Mouse (Mus musculus) B cell, adult 2 months (primary cell): ENCODE results near the gene Rbm42.

Source experiments
- DNase-seq, 2 experiments: peaks; one replicate each; pipeline ENCODE4 v3.0.0; 2022

Rbm42 gene

DNA sequence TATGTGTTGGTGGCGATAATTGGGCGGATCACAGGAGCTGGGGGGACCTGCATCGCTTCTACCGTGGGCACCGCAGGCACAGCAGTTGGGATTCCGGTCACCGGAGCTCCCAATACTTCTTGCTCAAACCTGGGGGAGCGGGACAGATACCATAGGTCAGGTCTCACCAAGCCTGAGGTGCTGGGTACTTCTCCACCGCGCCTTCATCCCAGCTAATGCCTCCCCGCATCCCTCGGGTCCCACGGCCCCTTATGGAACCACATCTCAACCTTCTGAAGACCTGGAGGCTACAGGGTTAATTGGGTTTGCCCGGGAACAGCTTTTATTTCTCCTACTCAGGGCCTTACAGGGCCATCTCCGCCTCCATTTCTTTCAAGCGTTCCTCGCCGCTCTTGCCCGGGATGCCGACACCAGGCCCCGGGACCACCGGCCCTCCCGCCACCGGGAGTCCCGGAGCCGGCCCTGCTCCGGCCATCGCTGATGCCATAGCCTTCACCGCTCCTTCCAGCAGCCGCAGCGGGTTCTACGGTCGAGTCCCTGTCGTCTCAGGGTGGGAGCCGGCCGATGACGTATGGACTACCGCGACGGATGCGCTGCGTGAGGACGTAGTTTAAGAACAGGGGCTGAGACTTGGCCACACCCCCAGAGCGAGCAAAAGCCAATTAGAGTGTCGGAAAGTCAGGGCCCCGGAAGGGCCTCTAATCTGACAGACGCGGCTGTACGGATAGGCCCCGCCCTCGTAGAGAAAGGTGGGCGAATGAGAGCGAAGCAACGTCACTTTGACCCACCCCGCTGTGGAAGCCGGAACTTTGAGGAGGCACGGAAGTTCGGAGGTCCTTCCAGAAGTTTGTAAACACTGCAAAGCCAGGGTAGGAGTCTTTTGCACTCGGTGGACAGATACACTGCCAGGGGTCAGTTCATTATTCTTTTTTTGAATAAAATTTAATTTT, at the start of gene Rbm42:
Rbm42 (minus strand) TSS at position 727 of the 950 bp plus-strand sequence.
- DNase-seq = peak; percentile 96 to 98

- DNase-seq = peak in 1 of 2 experiments; percentile 5
These were observed 48.5 kb upstream of the Rbm42 start, which contains the start of gene 2200002J24Rik for GRCm38 (mm10) chr7:30698589-30698988. TSS of gene 2200002J24Rik (plus strand) at chr7:30698926.

DNA sequence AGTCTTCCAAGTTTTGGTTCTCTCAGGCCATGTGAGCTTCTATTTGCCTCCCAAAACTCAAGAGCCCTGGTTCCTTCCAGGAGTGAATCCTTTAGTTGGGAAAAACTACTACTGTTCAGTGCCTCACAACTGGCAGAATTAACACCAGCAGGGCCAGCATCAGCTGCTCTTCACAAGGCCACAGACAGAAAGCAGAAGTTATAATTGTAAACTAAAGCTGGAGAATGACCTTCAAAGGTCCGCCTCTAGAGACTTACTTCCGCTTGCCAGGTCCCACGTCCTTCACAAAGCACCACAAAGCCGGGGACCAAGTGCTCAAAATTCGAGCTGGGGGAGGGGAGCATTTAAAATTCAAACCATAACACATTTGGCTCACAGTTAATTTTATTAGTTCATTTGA, 48.0 kb upstream of the Rbm42 start:
- peak; percentile 53 to 56 for DNase-seq

DNA sequence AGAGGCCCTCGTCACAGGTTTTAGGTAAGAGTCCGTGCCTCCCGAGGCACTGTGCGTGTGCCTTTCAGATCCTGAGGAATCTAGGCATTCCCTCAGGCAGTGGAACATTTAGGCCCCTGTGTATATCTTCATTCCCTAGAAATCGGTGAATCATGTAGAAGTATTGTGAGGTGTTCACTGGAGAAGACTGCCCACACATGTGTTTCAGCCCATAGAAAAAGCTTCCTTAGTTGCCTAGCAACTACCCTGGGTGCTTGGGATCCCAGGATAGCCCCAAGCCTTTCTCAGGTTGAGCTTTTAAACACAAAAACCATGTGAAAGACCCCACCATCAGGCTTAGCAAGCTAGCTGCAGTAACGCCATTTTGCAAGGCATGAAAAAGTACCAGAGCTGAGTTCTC, 38.2 kb upstream of the Rbm42 start:
- DNase-seq = no peak

DNA sequence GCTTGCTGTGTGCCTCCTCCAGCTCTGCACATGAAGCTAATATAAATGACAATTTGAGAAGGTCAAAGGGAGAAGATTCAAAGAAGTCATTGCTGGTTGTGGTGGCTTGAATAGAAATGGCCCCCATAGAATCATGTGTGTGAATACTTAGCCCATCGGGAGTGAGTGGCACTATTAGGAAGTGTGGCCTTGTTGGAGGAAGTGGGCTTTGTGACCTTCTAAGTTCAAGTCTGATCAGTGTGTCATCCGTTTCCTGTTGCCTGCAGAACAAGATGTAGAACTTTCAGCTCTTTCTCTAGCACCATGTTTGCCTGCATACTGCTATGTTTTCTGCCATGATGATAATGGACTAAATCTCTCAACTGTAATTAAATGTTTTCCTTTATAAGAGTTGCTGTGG, 33.3 kb upstream of the Rbm42 start:
- no peak for DNase-seq

DNA sequence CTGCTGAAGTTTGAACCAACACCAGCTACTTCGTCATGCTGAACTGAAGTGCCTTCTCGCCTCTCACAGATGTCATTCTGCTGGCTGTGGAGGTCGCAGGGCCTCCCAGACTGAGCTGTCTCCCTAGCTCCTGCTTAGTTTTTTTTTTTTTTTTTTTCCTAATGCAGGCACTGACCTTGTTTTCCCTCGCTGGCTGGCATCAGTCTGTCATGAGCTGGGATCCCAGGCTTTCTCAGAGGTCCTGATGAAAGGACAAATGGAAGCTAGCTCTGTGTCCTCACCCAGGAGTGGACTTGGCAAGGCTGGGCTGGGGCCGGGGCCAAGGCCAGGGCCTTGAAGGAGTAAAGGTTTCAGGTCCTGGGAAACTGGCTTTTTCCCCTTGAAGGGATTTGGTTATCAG, 31.8 kb upstream of the Rbm42 start:
- DNase-seq = no peak

DNA sequence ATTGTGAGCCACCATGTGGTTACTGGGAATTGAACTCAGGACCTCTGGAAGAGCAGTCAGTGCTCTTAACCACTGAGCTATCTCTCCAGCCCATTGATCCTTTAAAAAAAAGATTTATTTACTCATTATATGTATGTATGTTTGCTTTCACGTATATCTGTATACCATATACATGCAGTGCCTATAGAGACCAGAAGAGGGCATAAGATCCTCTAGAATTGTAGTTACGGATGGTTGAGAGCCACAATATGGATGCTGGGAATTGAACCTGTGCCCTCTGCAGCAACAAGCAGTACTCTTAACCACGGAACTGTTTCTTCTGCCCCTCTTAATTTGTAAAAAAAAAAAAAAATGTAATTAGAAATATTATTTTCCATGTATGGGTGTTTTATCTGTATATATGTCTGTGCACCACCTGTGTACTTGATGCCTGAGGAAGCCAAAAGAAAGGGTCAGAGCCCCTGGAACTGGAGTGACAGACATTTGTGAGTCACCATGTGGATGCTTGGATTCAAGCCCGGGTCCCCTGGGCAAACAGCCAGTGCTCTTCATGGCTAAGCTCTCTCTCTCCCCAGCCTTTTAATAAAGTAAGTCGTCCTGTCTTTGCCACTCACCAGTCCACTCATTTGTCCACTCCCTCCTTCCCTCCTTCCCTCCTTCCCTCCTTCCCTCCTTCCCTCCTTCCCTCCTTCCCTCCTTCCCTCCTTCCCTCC, 28.3 kb upstream of the Rbm42 start:
- no peak for DNase-seq

GRCm38 (mm10) chr7:30671480-30671879, 21.4 kb upstream of the Rbm42 start, which contains the start of gene Pmis2:
TSS of gene Pmis2 (minus strand) at chr7:30671605.
- DNase-seq = no peak

DNA sequence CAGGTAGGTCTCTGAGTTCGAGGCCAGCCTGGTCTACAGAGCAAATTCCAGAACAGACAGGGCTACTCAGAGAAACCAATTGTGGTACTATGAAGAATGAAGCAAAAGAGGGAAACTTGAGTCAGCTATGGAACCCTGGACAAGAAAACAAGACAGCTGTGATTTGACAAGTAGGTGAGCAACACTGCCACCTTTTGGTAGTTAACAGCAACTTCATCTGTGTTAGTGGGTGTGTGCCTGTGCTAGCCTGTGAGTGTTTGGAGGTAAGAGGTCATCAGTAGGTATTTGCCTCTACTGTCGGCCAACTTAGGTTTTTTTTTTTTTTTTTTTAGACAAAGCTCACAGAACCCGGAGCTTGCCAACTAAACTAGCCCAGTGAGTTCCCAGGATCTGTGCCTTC, 19.1 kb upstream of the Rbm42 start:
- DNase-seq = peak; percentile 24 to 34

GRCm38 (mm10) chr7:30665321-30665720, 15.2 kb upstream of the Rbm42 start:
- peak; percentile 24 to 29 for DNase-seq

DNA sequence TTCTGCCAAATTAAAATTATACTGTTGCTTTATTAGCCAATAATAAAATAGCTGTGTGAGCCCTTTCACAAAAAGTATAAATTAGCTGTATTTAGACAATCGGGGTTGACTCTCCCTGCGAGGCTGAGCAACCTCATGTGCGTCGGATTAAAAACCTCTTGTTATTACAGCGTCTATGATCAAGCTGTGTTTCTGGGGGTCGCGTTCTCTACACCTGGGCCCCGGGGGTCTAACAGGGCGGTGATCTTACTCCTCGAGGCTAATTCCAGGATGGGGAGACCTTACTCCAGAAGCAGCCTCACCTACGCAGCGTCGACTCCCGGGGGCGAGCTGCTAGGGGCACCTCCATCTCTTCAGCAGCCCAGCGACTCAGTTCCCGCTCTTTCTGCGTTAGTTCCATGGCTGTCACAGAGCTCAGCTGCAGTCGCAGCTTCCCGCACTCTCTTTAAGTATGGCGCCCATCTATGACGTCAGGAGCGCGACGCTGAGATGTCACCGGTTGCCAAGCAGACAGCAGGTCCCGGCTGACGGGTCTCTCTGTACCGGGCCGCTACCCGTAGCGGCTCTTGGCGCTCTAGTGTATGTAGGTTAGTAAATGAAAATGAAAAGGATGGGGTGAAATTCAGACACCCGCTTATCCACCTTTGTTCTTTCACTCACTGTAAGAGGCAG, 14.5 kb upstream of the Rbm42 start, which contains the start of gene Haus5:
Haus5 (minus strand) TSS at position 466 of the 672 bp plus-strand sequence.
- peak; percentile 96 to 97 for DNase-seq

DNA sequence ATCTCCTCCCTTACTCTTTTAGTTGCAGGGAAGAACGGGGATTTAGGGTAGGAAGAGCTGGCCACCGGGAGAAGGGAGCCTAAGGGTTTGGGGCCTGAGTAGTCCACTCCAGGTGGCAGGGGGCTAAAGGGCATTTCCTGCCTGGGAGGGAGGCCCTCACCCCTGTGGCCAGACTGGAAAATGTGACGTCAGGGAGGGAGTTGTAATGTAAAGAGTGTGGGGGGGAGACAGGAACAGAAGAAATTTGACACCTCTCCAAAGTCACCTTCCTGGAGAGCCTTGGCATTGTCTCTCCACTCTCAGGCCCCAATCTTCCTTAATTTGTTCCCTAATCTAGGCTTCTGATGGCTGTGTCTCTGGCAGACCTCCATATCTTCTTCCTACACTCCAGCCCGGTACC, 11.0 kb downstream of the Rbm42 start:
- DNase-seq = no peak

DNA sequence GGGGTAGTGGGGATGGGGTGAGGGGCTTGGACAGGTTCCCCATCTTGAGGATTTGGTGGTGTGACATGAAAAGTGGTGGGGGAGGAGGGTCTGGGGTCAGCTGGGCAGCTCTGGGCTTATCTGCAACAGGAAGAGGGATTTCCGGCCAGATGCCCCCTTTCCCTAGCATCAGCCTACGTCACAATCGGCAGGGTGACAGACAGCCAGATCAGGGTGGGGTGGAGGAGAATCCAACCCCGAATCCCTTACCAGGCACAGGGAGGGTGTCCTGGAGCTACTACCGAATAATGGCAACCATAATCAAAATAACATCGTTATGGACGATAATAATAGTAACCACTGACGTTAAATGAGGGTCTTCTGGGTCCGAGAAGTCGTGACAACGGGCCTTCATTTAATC, 13.7 kb downstream of the Rbm42 start:
- DNase-seq = no peak

GRCm38 (mm10) chr7:30635752-30636151, 14.4 kb downstream of the Rbm42 start, which contains the start of gene Etv2:
TSS of gene Etv2 (minus strand) at chr7:30635852.
- no peak for DNase-seq

- peak; percentile 81 to 83 for DNase-seq
These were observed 15.5 kb downstream of the Rbm42 start for GRCm38 (mm10) chr7:30634621-30635020.

- DNase-seq = no peak
These were observed 16.2 kb downstream of the Rbm42 start for GRCm38 (mm10) chr7:30633762-30634412.

- DNase-seq = no peak
These were observed 21.1 kb downstream of the Rbm42 start for GRCm38 (mm10) chr7:30629013-30629412.

GRCm38 (mm10) chr7:30626647-30627046, 23.5 kb downstream of the Rbm42 start:
- no peak for DNase-seq

DNA sequence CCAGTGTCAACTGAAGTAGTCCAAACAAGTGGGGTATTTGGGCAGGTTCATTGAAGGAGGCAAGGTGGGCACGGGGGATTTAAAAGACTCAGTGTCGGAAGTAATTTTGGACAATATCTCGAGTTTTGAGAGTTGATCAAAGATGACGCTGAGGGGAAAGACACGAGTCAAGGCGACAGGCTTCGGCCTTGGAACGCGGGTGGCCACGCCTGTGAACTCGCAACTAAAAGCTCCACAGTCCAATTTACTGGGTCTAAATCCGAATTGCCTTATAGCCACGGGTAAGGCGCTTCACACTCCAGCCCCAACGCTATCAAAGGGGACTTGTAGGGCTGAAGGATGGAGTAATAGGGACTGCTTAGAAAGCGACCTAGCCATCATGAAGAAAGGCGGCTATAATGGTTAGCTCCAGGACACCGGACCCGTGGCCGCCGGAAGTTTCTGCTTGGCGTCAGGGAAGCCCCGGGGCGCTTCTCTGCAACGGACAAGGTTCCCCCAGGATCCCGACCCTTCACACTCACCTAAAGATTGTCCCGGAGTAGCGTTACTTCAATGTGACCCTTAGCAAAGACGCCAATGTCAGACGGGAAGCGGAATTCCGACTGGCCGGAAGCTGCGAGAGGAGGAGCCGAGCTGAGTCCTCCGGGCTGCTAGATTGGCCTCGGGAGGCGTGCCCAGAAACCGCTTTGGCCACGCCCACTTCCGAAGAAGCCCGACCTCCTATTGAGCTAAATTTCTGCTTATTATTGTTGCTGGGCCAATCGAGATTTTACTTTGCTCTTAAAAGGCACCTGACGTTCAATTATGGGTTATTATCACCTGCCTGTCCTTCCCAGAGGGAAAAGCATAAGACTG, 24.4 kb downstream of the Rbm42 start, which contains the start of gene Cox6b1:
Cox6b1 (minus strand) TSS at position 622 of the 855 bp plus-strand sequence.
- DNase-seq = peak; percentile 86 to 87

GRCm38 (mm10) chr7:30619202-30619601, 30.9 kb downstream of the Rbm42 start:
- DNase-seq = peak; percentile 65 to 68

- no peak for DNase-seq
These were observed 31.5 kb downstream of the Rbm42 start for GRCm38 (mm10) chr7:30618658-30619057.
